Mouse (Mus musculus): ENCODE results near the gene Klhdc8a. TPM values are rescaled to one million over a fixed set of nuclear protein-coding genes. Genes with fewer than 3 reads are reported as not detected.

Gene Klhdc8a
- total and polyA plus RNA-seq, 3 experiments: not detected

- TF ChIP-seq ETS1 (conservative IDR thresholded peaks at IDR 0.05; ENCODE audit: low read depth, low read length): no peak
- no peak for TF ChIP-seq ZKSCAN1 (IDR thresholded peaks at IDR 0.05; ENCODE audit: borderline replicate concordance, low read depth, low read length)
- no peak for TF ChIP-seq CHD2 (IDR thresholded peaks at IDR 0.05; ENCODE audit: low read length)
- no peak for TF ChIP-seq MXI1 (IDR thresholded peaks at IDR 0.05; ENCODE audit: low read depth, low read length)
- TF ChIP-seq ZNF384 (IDR thresholded peaks at IDR 0.05; ENCODE audit: low read depth, low read length): no peak
- TF ChIP-seq SMC3 (IDR thresholded peaks at IDR 0.05; ENCODE audit: low read depth, low read length): no peak
- TF ChIP-seq ELF1 (IDR thresholded peaks at IDR 0.05; ENCODE audit: low read depth, low read length): no peak
- TF ChIP-seq IRF4 (IDR thresholded peaks at IDR 0.05; ENCODE audit: low read depth, low read length): no peak
- TF ChIP-seq NRF1 (IDR thresholded peaks at IDR 0.05; ENCODE audit: low read depth, low read length): no peak
- DNase-seq (ENCODE audit: extremely low read depth): no peak
- Histone ChIP-seq H3K9me3 (replicated peaks; ENCODE audit: low read length) (no peaks in the 10 kb centered on the region), H3K79me2 (replicated peaks; ENCODE audit: control insufficient read depth, extremely low read depth, insufficient read depth, poor library complexity, severe bottlenecking) (no peaks in the 10 kb centered on the region), H3K27ac (ENCODE audit: insufficient read depth, low read depth) (no peak overlapping the region), H3K27me3 (replicated peaks) (peaks cover under 1% of the 10 kb centered on the region), H3K4me3 (replicated peaks in 1 of 3; ENCODE audit: low read depth in 2 of 3, low read length in 2 of 3, poor library complexity in 1 of 3) (no peak overlapping the region), H3K9ac (ENCODE audit: insufficient read depth, low read depth) (no peak overlapping the region), H3K36me3 (replicated peaks in 1 of 2; ENCODE audit: control insufficient read depth in 1 of 2, insufficient read depth in 1 of 2, low read length in 1 of 2) (no peaks in the 10 kb centered on the region), H3K4me1 (ENCODE audit: control insufficient read depth in 1 of 2, insufficient read depth in 2 of 2) (peaks cover under 1 to 20% of the 10 kb centered on the region in 2 experiments; a peak in 3 of 4 replicates), H3K4me2 (ENCODE audit: insufficient read depth, low read depth, poor library complexity, severe bottlenecking) (no peak overlapping the region)
- dilution Hi-C loops (cut with MboI; ENCODE audit: extremely low pct_ligation_motif_present, extremely low pct_unique_long_range_greater_than_20kb, low sequenced_read_pairs) (no loop called here), in situ Hi-C loops (cut with MboI; ENCODE audit: low pct_ligation_motif_present, low pct_unique_long_range_greater_than_20kb, low sequenced_read_pairs) (no loop called here)
Measured at GRCm38 (mm10) chr1:132335378-132335965, 37.0 kb downstream of the Klhdc8a start.

GRCm38 (mm10) chr1:132336921-132337320 lies 38.5 kb downstream of the Klhdc8a start:
- H3K4me2 ChIP-seq (ENCODE audit: insufficient read depth, low read depth, poor library complexity, severe bottlenecking): no peak overlapping the region
- H3K9ac ChIP-seq (ENCODE audit: insufficient read depth, low read depth): no peak overlapping the region
- no peak overlapping the region for H3K4me3 ChIP-seq (replicated peaks in 1 of 3; ENCODE audit: low read depth in 2 of 3, low read length in 2 of 3, poor library complexity in 1 of 3)
- H3K27ac ChIP-seq (ENCODE audit: insufficient read depth, low read depth): no peak overlapping the region
- no peaks in the 10 kb centered on the region for H3K79me2 ChIP-seq (replicated peaks; ENCODE audit: control insufficient read depth, extremely low read depth, insufficient read depth, poor library complexity, severe bottlenecking)
- no peaks in the 10 kb centered on the region for H3K9me3 ChIP-seq (replicated peaks; ENCODE audit: low read length)
- no peaks in the 10 kb centered on the region for H3K36me3 ChIP-seq (replicated peaks in 1 of 2; ENCODE audit: control insufficient read depth in 1 of 2, insufficient read depth in 1 of 2, low read length in 1 of 2)
- dilution Hi-C loops (cut with MboI; ENCODE audit: extremely low pct_ligation_motif_present, extremely low pct_unique_long_range_greater_than_20kb, low sequenced_read_pairs): no loop called here
- H3K27me3 ChIP-seq (replicated peaks): no peaks in the 10 kb centered on the region
- H3K4me1 ChIP-seq (ENCODE audit: control insufficient read depth in 1 of 2, insufficient read depth in 2 of 2): peaks cover 9 to 31% of the 10 kb centered on the region in 2 experiments
- in situ Hi-C loops (cut with MboI; ENCODE audit: low pct_ligation_motif_present, low pct_unique_long_range_greater_than_20kb, low sequenced_read_pairs): no loop called here
- TF ChIP-seq CHD2 (IDR thresholded peaks at IDR 0.05; ENCODE audit: low read length) (no peak), PAX5 (IDR thresholded peaks at IDR 0.05; ENCODE audit: low read length) (no peak), USF1 (IDR thresholded peaks at IDR 0.05; ENCODE audit: low read depth, low read length) (no peak), GABPA (IDR thresholded peaks at IDR 0.05; ENCODE audit: insufficient replicate concordance, low read depth, low read length) (no peak), EP300 (IDR thresholded peaks at IDR 0.05; ENCODE audit: low read length) (no peak), IRF4 (IDR thresholded peaks at IDR 0.05; ENCODE audit: low read depth, low read length) (no peak), CTCF (conservative IDR thresholded peaks at IDR 0.05 in 1 of 2, IDR thresholded peaks at IDR 0.05 in 1 of 2; ENCODE audit: low read depth in 2 of 2, low read length in 2 of 2) (no peak), HCFC1 (IDR thresholded peaks at IDR 0.05; ENCODE audit: low read depth, low read length) (no peak), KAT2A (IDR thresholded peaks at IDR 0.05; ENCODE audit: insufficient replicate concordance, low read length) (no peak), ETS1 (conservative IDR thresholded peaks at IDR 0.05; ENCODE audit: low read depth, low read length) (no peak), POLR2AphosphoS2 (IDR thresholded peaks at IDR 0.05; ENCODE audit: low read depth, low read length) (no peak), ZC3H11A (IDR thresholded peaks at IDR 0.05; ENCODE audit: low read depth, low read length) (no peak), RCOR1 (conservative IDR thresholded peaks at IDR 0.05; ENCODE audit: low read depth, low read length) (no peak)
- no peak for DNase-seq (ENCODE audit: extremely low read depth)
